ENCODE assay signal across 8 mouse cellular contexts in the genomic region with DNA sequence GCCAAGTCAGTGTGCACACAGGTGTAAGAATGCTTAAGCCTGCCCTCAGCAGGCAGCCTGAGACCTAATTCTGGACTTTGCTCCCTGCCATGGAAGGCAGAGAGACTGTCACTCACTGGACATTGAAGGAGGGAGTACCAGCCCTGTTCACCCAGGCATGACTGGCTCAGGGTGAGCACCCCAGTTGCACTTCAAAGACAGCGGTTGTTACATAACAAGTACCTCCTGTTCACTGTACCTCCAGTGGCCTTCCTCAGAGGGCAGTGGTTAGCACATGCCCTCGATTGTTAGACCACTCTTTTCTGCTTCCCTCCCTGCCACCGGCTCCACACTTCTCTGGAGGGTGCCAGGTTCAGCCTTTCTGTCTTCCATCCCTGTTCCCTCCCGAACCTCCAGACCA.
DNase-seq lines count a peak whose midpoint lies in the region; ATAC-seq and TF ChIP-seq lines count a peak whose summit lies in the region.

No protein-coding gene starts in this region.

- 0 out of 2 replicates have a peak, but pooled peaks have one; percentile 24 for ATAC-seq in intestine, embryonic 14.5 days (replicated peaks; ENCODE audit: low FRiP score, low TSS enrichment, low read depth)
- peak; percentile 15; the same call in 1 of the 2 replicates for ATAC-seq in megakaryocyte, adult 5-6 weeks (ENCODE audit: poor library complexity, severe bottlenecking)

- DNase-seq in layer of hippocampus, adult 2 months (ENCODE audit: low spot score in 2 of 2) = no peak
- no peak for DNase-seq in layer of hippocampus, postnatal 36 days
- DNase-seq in embryonic facial prominence, embryonic 10.5 days (ENCODE audit: low spot score) = no peak
- no peak for DNase-seq in intestine, embryonic 14.5 days (ENCODE audit: low spot score)
- DNase-seq in frontal cortex, postnatal 14 days (ENCODE audit: low spot score in 2 of 2) = no peak
- no peak for DNase-seq in right cerebral cortex, adult 18-20 months
- no peak for DNase-seq in left cerebral cortex, postnatal 4 days

- 72% methylated on average over 4 of the region's 4 CpGs for WGBS in embryonic facial prominence, embryonic 10.5 days
- 74% methylated on average over 4 of the region's 4 CpGs for WGBS in intestine, embryonic 14.5 days

- no peaks in the 10 kb centered on the region for H3K36me3 ChIP-seq in embryonic facial prominence, embryonic 10.5 days (replicated peaks)
- no peaks in the 10 kb centered on the region for H3K36me3 ChIP-seq in intestine, embryonic 14.5 days (ENCODE audit: control insufficient read depth, insufficient read depth, low read length)

- peak overlapping the region; percentile 56 for H3K27ac ChIP-seq in layer of hippocampus, adult 2 months
- H3K27ac ChIP-seq in embryonic facial prominence, embryonic 10.5 days (replicated peaks) = 0 out of 2 replicates have a peak overlapping the region, but pooled peaks have one; percentile 10
- no peak overlapping the region for H3K27ac ChIP-seq in intestine, embryonic 14.5 days (ENCODE audit: low read depth)

- H3K4me1 ChIP-seq in embryonic facial prominence, embryonic 10.5 days = peaks cover 30% of the 10 kb centered on the region
- peaks cover 4% of the 10 kb centered on the region; the same call in 1 of the 2 replicates for H3K4me1 ChIP-seq in intestine, embryonic 14.5 days (replicated peaks; ENCODE audit: control insufficient read depth, insufficient read depth, low read length)

- no peak for TF ChIP-seq CTCF in layer of hippocampus, adult 2 months (conservative IDR thresholded peaks at IDR 0.05)

- H3K4me2 ChIP-seq in intestine, embryonic 14.5 days (ENCODE audit: low read length) = no peak overlapping the region

- H3K9ac ChIP-seq in intestine, embryonic 14.5 days (ENCODE audit: low read length) = no peak overlapping the region

- intact Hi-C loops in left cerebral cortex, postnatal 4 days (cut with DNase I) = no loop called here

- 0 out of 2 replicates have a peak, but pooled peaks cover 3% of the 10 kb centered on the region for H3K27me3 ChIP-seq in embryonic facial prominence, embryonic 10.5 days (replicated peaks; ENCODE audit: low read depth, poor library complexity, severe bottlenecking)
- H3K27me3 ChIP-seq in intestine, embryonic 14.5 days (replicated peaks; ENCODE audit: control insufficient read depth, insufficient read depth, low read length) = no peaks in the 10 kb centered on the region

- no peaks in the 10 kb centered on the region for H3K9me3 ChIP-seq in embryonic facial prominence, embryonic 10.5 days
- no peaks in the 10 kb centered on the region for H3K9me3 ChIP-seq in intestine, embryonic 14.5 days (ENCODE audit: control insufficient read depth, low read length)

- no peak overlapping the region for H3K4me3 ChIP-seq in layer of hippocampus, adult 2 months
- no peak overlapping the region for H3K4me3 ChIP-seq in embryonic facial prominence, embryonic 10.5 days
- H3K4me3 ChIP-seq in intestine, embryonic 14.5 days (ENCODE audit: low read depth, low read length) = no peak overlapping the region
